Mouse (Mus musculus): ENCODE measurements around the gene Il4i1.

DNA sequence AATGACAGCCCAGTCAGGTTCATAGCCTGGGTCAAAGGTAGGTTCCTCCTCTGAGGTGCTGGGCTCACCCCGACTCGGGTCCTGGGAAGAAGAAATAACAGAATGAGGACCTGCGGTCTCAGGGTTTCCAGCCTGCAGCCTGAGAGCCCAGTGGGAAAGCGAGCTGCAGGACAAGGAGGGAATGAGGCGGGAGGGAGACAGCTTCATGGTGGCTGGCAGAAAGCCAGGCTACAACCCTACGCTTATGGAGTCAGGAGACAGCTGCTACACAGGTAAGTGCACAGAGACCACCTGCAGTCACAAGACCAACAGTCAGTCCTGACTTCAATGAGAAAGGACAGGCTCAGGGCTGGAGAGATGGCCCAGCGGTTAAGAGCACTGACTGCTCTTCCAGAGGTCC lies 30.6 kb downstream of the Il4i1 start:
- no peak for TF ChIP-seq CTCF (IDR thresholded peaks at IDR 0.05; ENCODE audit: insufficient read depth, low read depth, low read length)
- TF ChIP-seq POLR2A (IDR thresholded peaks at IDR 0.05; ENCODE audit: insufficient read depth, low read depth, low read length) = no peak

Data from olfactory bulb, adult 2 months (tissue).